Mouse (Mus musculus): ENCODE results near the gene Apoa2. TPM values are rescaled to one million over a fixed set of nuclear protein-coding genes. Genes with fewer than 3 reads are reported as not detected.

Gene Apoa2
- polyA plus RNA-seq, 1 experiment from 2014 or later: 0.88 TPM

- no peak overlapping the region for H3K9ac ChIP-seq (ENCODE audit: low read length)
- H3K9me3 ChIP-seq (replicated peaks; ENCODE audit: control insufficient read depth, low read length): no peaks in the 10 kb centered on the region
- H3K27ac ChIP-seq (ENCODE audit: low read depth, low read length): no peak overlapping the region
- ATAC-seq (no peak), DNase-seq (ENCODE audit: low spot score) (no peak)
- 0 out of 2 replicates have a peak, but pooled peaks cover 3% of the 10 kb centered on the region for H3K4me1 ChIP-seq (ENCODE audit: control insufficient read depth, insufficient read depth, low read length)
- H3K27me3 ChIP-seq (replicated peaks; ENCODE audit: control insufficient read depth, insufficient read depth, low read length): peaks cover 11% of the 10 kb centered on the region
- H3K36me3 ChIP-seq (ENCODE audit: control insufficient read depth, insufficient read depth, low read length): no peaks in the 10 kb centered on the region
- no peak overlapping the region for H3K4me2 ChIP-seq (ENCODE audit: low read length)
- WGBS: 67% methylated on average over 1 of the region's 1 CpGs
- no peak overlapping the region for H3K4me3 ChIP-seq (ENCODE audit: low read depth, low read length)
These were observed 25.3 kb upstream of the Apoa2 start for GRCm38 (mm10) chr1:171199532-171199931.

- DNase-seq (ENCODE audit: low spot score): no peak
- ATAC-seq: no peak
- H3K4me1 ChIP-seq (ENCODE audit: control insufficient read depth, insufficient read depth, low read length): 0 out of 2 replicates have a peak, but pooled peaks cover 2% of the 10 kb centered on the region
- no peak overlapping the region for H3K4me3 ChIP-seq (ENCODE audit: low read depth, low read length)
- peaks cover 9% of the 10 kb centered on the region; the same call in 1 of the 2 replicates for H3K27me3 ChIP-seq (replicated peaks; ENCODE audit: control insufficient read depth, insufficient read depth, low read length)
- no peak overlapping the region for H3K9ac ChIP-seq (ENCODE audit: low read length)
- WGBS: 93% methylated on average over 1 of the region's 1 CpGs
- H3K27ac ChIP-seq (ENCODE audit: low read depth, low read length): no peak overlapping the region
- H3K36me3 ChIP-seq (ENCODE audit: control insufficient read depth, insufficient read depth, low read length): no peaks in the 10 kb centered on the region
- H3K9me3 ChIP-seq (replicated peaks; ENCODE audit: control insufficient read depth, low read length): no peaks in the 10 kb centered on the region
- H3K4me2 ChIP-seq (ENCODE audit: low read length): no peak overlapping the region
These were observed 24.1 kb upstream of the Apoa2 start for GRCm38 (mm10) chr1:171200769-171201168.

- no peaks in the 10 kb centered on the region for H3K4me1 ChIP-seq (ENCODE audit: control insufficient read depth, insufficient read depth, low read length)
- 56% methylated on average over 10 of the region's 11 CpGs for WGBS
- H3K27me3 ChIP-seq (replicated peaks; ENCODE audit: control insufficient read depth, insufficient read depth, low read length): no peaks in the 10 kb centered on the region
- H3K4me2 ChIP-seq (ENCODE audit: low read length): no peak overlapping the region
- no peak overlapping the region for H3K4me3 ChIP-seq (ENCODE audit: low read depth, low read length)
- no peaks in the 10 kb centered on the region for H3K36me3 ChIP-seq (ENCODE audit: control insufficient read depth, insufficient read depth, low read length)
- DNase-seq (ENCODE audit: low spot score) (no peak), ATAC-seq (no peak)
- H3K27ac ChIP-seq (ENCODE audit: low read depth, low read length): no peak overlapping the region
- H3K9ac ChIP-seq (ENCODE audit: low read length): no peak overlapping the region
- no peaks in the 10 kb centered on the region for H3K9me3 ChIP-seq (replicated peaks; ENCODE audit: control insufficient read depth, low read length)
These were observed 21.2 kb upstream of the Apoa2 start for GRCm38 (mm10) chr1:171203471-171204248.

- WGBS: 63% methylated on average over 7 of the region's 7 CpGs
- Histone ChIP-seq H3K27ac (ENCODE audit: low read depth, low read length) (no peak overlapping the region), H3K4me1 (ENCODE audit: control insufficient read depth, insufficient read depth, low read length) (no peaks in the 10 kb centered on the region), H3K36me3 (ENCODE audit: control insufficient read depth, insufficient read depth, low read length) (no peaks in the 10 kb centered on the region), H3K9ac (ENCODE audit: low read length) (no peak overlapping the region), H3K4me2 (ENCODE audit: low read length) (no peak overlapping the region), H3K4me3 (ENCODE audit: low read depth, low read length) (no peak overlapping the region), H3K27me3 (replicated peaks; ENCODE audit: control insufficient read depth, insufficient read depth, low read length) (no peaks in the 10 kb centered on the region), H3K9me3 (replicated peaks; ENCODE audit: control insufficient read depth, low read length) (no peaks in the 10 kb centered on the region)
- no peak for ATAC-seq
- DNase-seq (ENCODE audit: low spot score): no peak
These were observed 20.6 kb upstream of the Apoa2 start for GRCm38 (mm10) chr1:171204249-171204644.

- no peak for DNase-seq (ENCODE audit: low spot score)
- Histone ChIP-seq H3K27me3 (replicated peaks; ENCODE audit: control insufficient read depth, insufficient read depth, low read length) (no peaks in the 10 kb centered on the region), H3K9me3 (replicated peaks; ENCODE audit: control insufficient read depth, low read length) (no peaks in the 10 kb centered on the region), H3K36me3 (ENCODE audit: control insufficient read depth, insufficient read depth, low read length) (no peaks in the 10 kb centered on the region), H3K27ac (ENCODE audit: low read depth, low read length) (no peak overlapping the region), H3K4me3 (ENCODE audit: low read depth, low read length) (no peak overlapping the region), H3K4me1 (ENCODE audit: control insufficient read depth, insufficient read depth, low read length) (no peaks in the 10 kb centered on the region), H3K9ac (ENCODE audit: low read length) (no peak overlapping the region), H3K4me2 (ENCODE audit: low read length) (no peak overlapping the region)
- WGBS: 48% methylated on average over 6 of the region's 6 CpGs
- ATAC-seq: no peak
These were observed 19.0 kb upstream of the Apoa2 start for GRCm38 (mm10) chr1:171205704-171206493.

- DNase-seq (ENCODE audit: low spot score) (no peak), ATAC-seq (no peak)
- Histone ChIP-seq H3K4me3 (ENCODE audit: low read depth, low read length) (no peak overlapping the region), H3K9me3 (replicated peaks; ENCODE audit: control insufficient read depth, low read length) (no peaks in the 10 kb centered on the region), H3K4me2 (ENCODE audit: low read length) (no peak overlapping the region), H3K27ac (ENCODE audit: low read depth, low read length) (no peak overlapping the region), H3K27me3 (replicated peaks; ENCODE audit: control insufficient read depth, insufficient read depth, low read length) (no peaks in the 10 kb centered on the region), H3K36me3 (ENCODE audit: control insufficient read depth, insufficient read depth, low read length) (no peaks in the 10 kb centered on the region), H3K4me1 (ENCODE audit: control insufficient read depth, insufficient read depth, low read length) (no peaks in the 10 kb centered on the region), H3K9ac (ENCODE audit: low read length) (no peak overlapping the region)
- WGBS: 14% methylated on average over 4 of the region's 4 CpGs
These were observed 15.4 kb upstream of the Apoa2 start for GRCm38 (mm10) chr1:171209409-171209808.

GRCm38 (mm10) chr1:171212854-171213253 lies 12.0 kb upstream of the Apoa2 start:
- Histone ChIP-seq H3K9me3 (replicated peaks; ENCODE audit: control insufficient read depth, low read length) (no peaks in the 10 kb centered on the region), H3K27me3 (replicated peaks; ENCODE audit: control insufficient read depth, insufficient read depth, low read length) (no peaks in the 10 kb centered on the region), H3K4me1 (ENCODE audit: control insufficient read depth, insufficient read depth, low read length) (no peaks in the 10 kb centered on the region), H3K9ac (ENCODE audit: low read length) (no peak overlapping the region), H3K4me3 (ENCODE audit: low read depth, low read length) (no peak overlapping the region), H3K4me2 (ENCODE audit: low read length) (no peak overlapping the region), H3K27ac (ENCODE audit: low read depth, low read length) (no peak overlapping the region), H3K36me3 (ENCODE audit: control insufficient read depth, insufficient read depth, low read length) (no peaks in the 10 kb centered on the region)
- ATAC-seq (no peak), DNase-seq (ENCODE audit: low spot score) (no peak)
- WGBS: 42% methylated on average over 3 of the region's 3 CpGs

GRCm38 (mm10) chr1:171213801-171214496 lies 10.9 kb upstream of the Apoa2 start, which contains the start of gene Nr1i3:
Gene Nr1i3, plus strand, starts transcription at chr1:171213970.
- 63% methylated on average over 10 of the region's 10 CpGs for WGBS

More at GRCm38 (mm10) chr1:171213801-171214496, 10.9 kb upstream of the Apoa2 start, which contains the start of gene Nr1i3:
- no peaks in the 10 kb centered on the region for H3K4me1 ChIP-seq (ENCODE audit: control insufficient read depth, insufficient read depth, low read length)
- DNase-seq (ENCODE audit: low spot score) (no peak), ATAC-seq (no peak)
- H3K9ac ChIP-seq (ENCODE audit: low read length): no peak within 1 kb of the TSS
- H3K27me3 ChIP-seq (replicated peaks; ENCODE audit: control insufficient read depth, insufficient read depth, low read length): no peaks in the 10 kb centered on the region
- no peak within 1 kb of the TSS for H3K4me2 ChIP-seq (ENCODE audit: low read length)
- H3K27ac ChIP-seq (ENCODE audit: low read depth, low read length): no peak within 1 kb of the TSS
- H3K36me3 ChIP-seq (ENCODE audit: control insufficient read depth, insufficient read depth, low read length): 0 out of 2 replicates have a peak, but pooled peaks cover 8% of the 10 kb centered on the region
- H3K9me3 ChIP-seq (replicated peaks; ENCODE audit: control insufficient read depth, low read length): no peaks in the 10 kb centered on the region
- H3K4me3 ChIP-seq (ENCODE audit: low read depth, low read length): no peak within 1 kb of the TSS

Data from forebrain, embryonic 14.5 days (tissue).